Mouse (Mus musculus): ENCODE data around the gene Gm20503. TPM values are rescaled to one million over a fixed set of nuclear protein-coding genes. Genes with fewer than 3 reads are reported as not detected.

Gm20503 gene
- polyA plus RNA-seq, 1 experiment from 2014 or later: 20.3 TPM

DNA sequence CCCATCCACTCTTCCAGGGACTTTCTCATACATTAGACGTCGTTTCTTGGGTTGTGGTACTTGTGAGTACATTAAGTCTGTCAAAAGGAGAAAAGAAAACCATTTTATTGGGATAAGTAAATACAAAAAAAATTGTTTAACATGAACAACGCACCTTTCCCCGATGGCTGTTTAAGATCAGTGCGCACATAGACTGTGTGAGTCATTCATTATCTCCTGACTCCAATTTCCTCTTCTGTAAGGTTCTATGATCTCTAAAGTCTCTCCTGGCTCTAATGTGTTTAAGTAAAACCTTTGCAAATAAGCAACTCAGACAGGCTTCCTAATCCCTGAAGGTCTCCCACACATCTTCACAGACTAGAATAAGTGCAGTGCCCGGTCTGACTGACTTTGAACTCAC is 40.9 kb downstream of the Gm20503 start:
- Histone ChIP-seq H3K4me2 (replicated peaks) (no peak overlapping the region), H3K4me3 (no peak overlapping the region), H3K9me3 (no peaks in the 10 kb centered on the region; the same call in 1 of the 2 replicates), H3K27me3 (no peaks in the 10 kb centered on the region), H3K9ac (no peak overlapping the region), H3K36me3 (peaks cover 37% of the 10 kb centered on the region), H3K4me1 (no peaks in the 10 kb centered on the region), H3K27ac (no peak overlapping the region)
- WGBS: 91% methylated on average over 6 of the region's 6 CpGs
- ATAC-seq (ENCODE audit: low FRiP score, low read depth): no peak

DNA sequence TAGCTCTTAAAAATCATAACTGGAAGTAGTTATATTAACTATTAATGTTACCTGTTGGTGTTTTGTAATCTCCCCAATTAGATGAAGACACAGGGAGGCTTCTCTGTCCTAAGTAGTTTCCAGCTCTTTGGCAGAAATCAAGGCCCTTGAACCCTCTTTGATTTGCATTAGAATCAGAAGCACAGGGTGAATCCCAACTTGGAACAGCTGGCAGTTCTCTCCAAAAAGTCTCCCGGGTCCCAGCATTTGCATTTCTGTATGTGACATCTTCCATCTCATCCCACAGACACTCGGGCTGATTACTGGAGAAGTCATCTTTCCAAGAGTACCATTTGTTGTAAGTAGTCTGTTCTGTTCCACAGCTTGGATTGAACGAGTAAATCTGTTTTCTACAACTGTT is 44.2 kb downstream of the Gm20503 start:
- no peaks in the 10 kb centered on the region; the same call in 1 of the 2 replicates for H3K9me3 ChIP-seq
- no peak overlapping the region for H3K27ac ChIP-seq
- no peak for ATAC-seq (ENCODE audit: low FRiP score, low read depth)
- no peaks in the 10 kb centered on the region for H3K4me1 ChIP-seq
- H3K4me2 ChIP-seq (replicated peaks): no peak overlapping the region
- peaks cover 8% of the 10 kb centered on the region for H3K36me3 ChIP-seq
- no peaks in the 10 kb centered on the region for H3K27me3 ChIP-seq
- 44% methylated on average over 3 of the region's 3 CpGs for WGBS
- no peak overlapping the region for H3K4me3 ChIP-seq
- no peak overlapping the region for H3K9ac ChIP-seq

DNA sequence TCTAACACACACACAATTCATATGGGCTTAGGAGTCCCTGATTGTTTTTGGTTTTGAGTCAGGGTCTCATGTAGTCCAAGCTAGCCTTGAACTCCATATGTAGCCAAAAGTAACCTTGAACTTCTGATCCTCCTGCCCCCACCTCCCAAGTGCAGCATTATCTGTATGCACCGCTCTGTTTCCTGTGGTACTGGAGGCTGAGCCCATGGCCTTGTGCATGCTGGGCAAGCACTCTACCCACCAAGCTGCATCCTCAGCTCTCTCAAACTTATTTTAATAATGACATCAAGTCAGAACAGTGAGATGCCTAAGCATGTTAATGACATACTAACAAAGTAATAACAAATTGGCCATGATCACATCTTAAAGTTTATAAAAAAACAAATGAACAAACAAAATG is 48.1 kb downstream of the Gm20503 start:
- H3K4me3 ChIP-seq: no peak overlapping the region
- H3K4me1 ChIP-seq: no peaks in the 10 kb centered on the region
- H3K9ac ChIP-seq: no peak overlapping the region
- no peak overlapping the region for H3K27ac ChIP-seq
- no peaks in the 10 kb centered on the region for H3K36me3 ChIP-seq
- 100% methylated on average over 1 of the region's 1 CpGs for WGBS
- no peaks in the 10 kb centered on the region for H3K9me3 ChIP-seq
- H3K4me2 ChIP-seq (replicated peaks): no peak overlapping the region
- ATAC-seq (ENCODE audit: low FRiP score, low read depth): no peak
- no peaks in the 10 kb centered on the region for H3K27me3 ChIP-seq

DNA sequence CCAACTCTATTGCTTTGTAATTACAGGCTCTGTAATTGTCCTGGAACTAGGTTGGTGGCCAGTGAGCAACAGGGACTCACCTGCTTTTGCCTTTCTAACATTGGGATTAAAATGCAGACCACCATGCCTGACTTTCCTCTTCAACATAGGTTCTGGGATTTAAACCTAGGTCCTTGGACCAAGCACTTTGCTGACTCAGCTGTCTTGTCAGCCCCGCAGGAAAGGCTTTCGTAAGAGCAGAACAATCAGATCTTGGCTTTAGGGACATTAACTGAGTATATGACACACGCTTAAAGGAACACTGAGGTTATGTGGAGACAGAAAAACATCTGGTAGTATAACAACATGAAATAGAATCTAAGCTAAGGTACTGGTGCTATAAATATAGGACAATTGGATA is 54.9 kb downstream of the Gm20503 start:
- ATAC-seq (ENCODE audit: low FRiP score, low read depth): no peak
- Histone ChIP-seq H3K27ac (no peak overlapping the region), H3K9me3 (no peaks in the 10 kb centered on the region), H3K27me3 (no peaks in the 10 kb centered on the region), H3K9ac (no peak overlapping the region), H3K4me1 (no peaks in the 10 kb centered on the region), H3K4me3 (no peak overlapping the region), H3K4me2 (replicated peaks) (no peak overlapping the region), H3K36me3 (no peaks in the 10 kb centered on the region)
- 81% methylated on average over 3 of the region's 3 CpGs for WGBS

DNA sequence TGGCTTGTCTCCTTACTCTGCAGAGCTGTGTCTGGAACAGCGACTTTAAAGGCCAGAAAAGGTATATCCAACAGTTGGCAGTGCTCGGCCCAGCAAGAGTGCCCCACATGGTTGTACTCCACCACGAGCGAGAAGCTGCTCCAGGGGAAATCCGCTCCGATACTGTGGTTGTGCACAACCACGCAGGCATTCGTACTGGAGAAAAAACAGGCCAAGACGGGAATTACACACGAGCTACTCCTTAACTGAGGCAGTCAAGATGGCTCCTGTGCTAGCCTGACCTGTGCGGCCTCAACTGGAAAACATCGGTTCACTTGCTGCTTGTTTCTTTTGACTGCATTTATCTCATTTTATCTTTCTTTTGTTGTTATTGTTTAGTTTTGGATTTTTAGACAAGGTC is 59.5 kb downstream of the Gm20503 start:
- no peak overlapping the region for H3K9ac ChIP-seq
- WGBS: 77% methylated on average over 12 of the region's 12 CpGs
- ATAC-seq (ENCODE audit: low FRiP score, low read depth): no peak
- H3K4me1 ChIP-seq: no peaks in the 10 kb centered on the region
- no peaks in the 10 kb centered on the region for H3K27me3 ChIP-seq
- no peak overlapping the region for H3K27ac ChIP-seq
- no peak overlapping the region for H3K4me3 ChIP-seq
- no peaks in the 10 kb centered on the region for H3K9me3 ChIP-seq
- H3K36me3 ChIP-seq: no peaks in the 10 kb centered on the region
- H3K4me2 ChIP-seq (replicated peaks): no peak overlapping the region

DNA sequence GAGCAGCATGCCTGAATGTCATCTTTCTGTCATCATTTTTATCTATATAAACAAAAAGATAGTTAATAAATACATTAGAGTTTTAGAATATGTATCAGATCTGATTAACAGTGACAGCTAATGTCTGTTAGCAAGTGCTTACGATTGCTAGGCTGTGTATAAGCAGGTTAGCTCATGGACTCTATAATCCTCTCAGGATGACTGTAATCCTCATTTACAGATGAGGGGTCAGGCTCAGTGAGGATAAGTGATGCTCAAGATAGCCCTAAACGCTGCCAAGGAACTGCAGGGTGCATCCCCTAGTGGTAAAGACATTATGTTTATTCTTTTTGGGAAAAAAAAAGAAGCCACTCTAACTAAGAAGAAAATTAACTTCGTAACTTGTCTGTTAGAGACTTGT is 66.3 kb downstream of the Gm20503 start:
- H3K4me3 ChIP-seq: no peak overlapping the region
- no peaks in the 10 kb centered on the region for H3K4me1 ChIP-seq
- no peak overlapping the region for H3K9ac ChIP-seq
- no peak for ATAC-seq (ENCODE audit: low FRiP score, low read depth)
- H3K27ac ChIP-seq: no peak overlapping the region
- H3K36me3 ChIP-seq: no peaks in the 10 kb centered on the region
- no peaks in the 10 kb centered on the region for H3K9me3 ChIP-seq
- 52% methylated on average over 3 of the region's 3 CpGs for WGBS
- no peaks in the 10 kb centered on the region for H3K27me3 ChIP-seq
- H3K4me2 ChIP-seq (replicated peaks): no peak overlapping the region

DNA sequence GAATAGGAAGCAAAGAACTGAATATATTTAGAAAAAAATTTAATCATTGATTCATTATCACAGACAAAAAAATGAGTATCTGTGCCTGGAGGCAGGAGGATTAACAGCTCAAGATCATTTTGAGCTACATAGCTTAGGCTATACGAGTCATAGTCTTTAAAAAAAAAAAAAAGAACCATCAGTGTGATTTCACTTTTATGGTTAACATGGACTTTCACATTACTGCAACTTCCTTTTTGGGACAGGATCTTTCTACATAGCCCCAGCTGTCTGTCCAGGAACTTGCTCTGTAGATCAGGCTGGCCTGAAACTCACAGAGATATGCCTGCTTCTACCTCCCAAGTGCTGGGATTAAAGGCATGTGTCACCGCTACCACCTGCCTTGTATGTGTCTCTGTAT is 80.4 kb downstream of the Gm20503 start:
- H3K27me3 ChIP-seq: no peaks in the 10 kb centered on the region
- no peak overlapping the region for H3K4me3 ChIP-seq
- no peak overlapping the region for H3K9ac ChIP-seq
- H3K4me1 ChIP-seq: no peaks in the 10 kb centered on the region
- H3K27ac ChIP-seq: no peak overlapping the region
- H3K9me3 ChIP-seq: no peaks in the 10 kb centered on the region
- H3K4me2 ChIP-seq (replicated peaks): no peak overlapping the region
- 73% methylated on average over 2 of the region's 2 CpGs for WGBS
- no peak for ATAC-seq (ENCODE audit: low FRiP score, low read depth)
- H3K36me3 ChIP-seq: no peaks in the 10 kb centered on the region

DNA sequence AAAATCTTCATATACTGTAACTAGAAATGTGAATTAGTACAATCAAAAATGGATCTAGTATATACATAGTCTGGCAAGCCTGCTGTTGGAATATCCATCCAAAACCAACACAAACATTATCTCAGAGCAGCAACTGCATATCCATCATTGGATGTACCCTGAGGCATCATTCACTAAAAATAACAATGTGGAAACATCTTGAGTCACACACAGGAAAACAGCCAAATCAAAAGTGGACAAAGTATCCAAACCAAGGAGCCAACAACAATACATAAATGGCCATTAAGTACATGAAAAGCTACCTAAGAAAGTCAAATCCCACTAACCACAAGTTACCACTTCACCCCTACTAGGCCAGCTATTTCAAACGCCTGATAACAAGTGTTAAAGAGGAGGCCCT is 86.4 kb downstream of the Gm20503 start:
- 47% methylated on average over 1 of the region's 1 CpGs for WGBS
- H3K4me1 ChIP-seq: no peaks in the 10 kb centered on the region
- no peak overlapping the region for H3K27ac ChIP-seq
- no peaks in the 10 kb centered on the region for H3K9me3 ChIP-seq
- no peak overlapping the region for H3K4me2 ChIP-seq (replicated peaks)
- no peaks in the 10 kb centered on the region for H3K27me3 ChIP-seq
- H3K4me3 ChIP-seq: no peak overlapping the region
- H3K36me3 ChIP-seq: no peaks in the 10 kb centered on the region
- H3K9ac ChIP-seq: no peak overlapping the region
- ATAC-seq (ENCODE audit: low FRiP score, low read depth): no peak

Other genes with a start within 250 kb of the Gm20503 start
- not detected in 2 replicates for gene Olfr267, start 215.5 kb upstream of the Gm20503 start, polyA plus RNA-seq (2015; fragmentation: Nextera tagmentation; extraction: Ambion mirVana)
- 31.6 and 33.9 TPM in 2 replicates for gene Ecpas, start 90.5 kb upstream of the Gm20503 start, polyA plus RNA-seq (2015; fragmentation: Nextera tagmentation; extraction: Ambion mirVana)
- gene Zkscan16, start 59.6 kb upstream of the Gm20503 start, polyA plus RNA-seq (2015; fragmentation: Nextera tagmentation; extraction: Ambion mirVana): 1.1 and 1.2 TPM in 2 replicates
- gene Ptgr1, start 16.1 kb upstream of the Gm20503 start, polyA plus RNA-seq (2015; fragmentation: Nextera tagmentation; extraction: Ambion mirVana): 23.8 and 25.5 TPM in 2 replicates
- 15.7 and 16.6 TPM in 2 replicates for gene Dnajc25, start 8.1 kb upstream of the Gm20503 start, polyA plus RNA-seq (2015; fragmentation: Nextera tagmentation; extraction: Ambion mirVana)
- 193 and 195 TPM in 2 replicates for gene Gng10, start 31.9 kb downstream of the Gm20503 start, polyA plus RNA-seq (2015; fragmentation: Nextera tagmentation; extraction: Ambion mirVana)
- gene AI481877, start 135.8 kb downstream of the Gm20503 start, polyA plus RNA-seq (2015; fragmentation: Nextera tagmentation; extraction: Ambion mirVana): not detected in 2 replicates
- gene Ugcg, start 186.0 kb downstream of the Gm20503 start, polyA plus RNA-seq (2015; fragmentation: Nextera tagmentation; extraction: Ambion mirVana): 11.9 and 13.4 TPM in 2 replicates